Mouse (Mus musculus): ENCODE data around the gene Kcnh2. TPM values are rescaled to one million over a fixed set of nuclear protein-coding genes. Genes with fewer than 3 reads are reported as not detected.

The Kcnh2 gene
- 180 TPM in 2 replicates for polyA plus RNA-seq (2012; rRNA removed)

GRCm38 (mm10) chr5:24351278-24351677 lies at the start of gene Kcnh2:
Kcnh2 (minus strand) TSS chr5:24351604.

GRCm38 (mm10) chr5:24393392-24393997 lies 42.1 kb upstream of the Kcnh2 start, which contains the start of gene Abcb8:
Abcb8 (plus strand) TSS chr5:24393663.

GRCm38 (mm10) chr5:24391864-24392263 lies 40.5 kb upstream of the Kcnh2 start, which contains the start of gene Atg9b:
Atg9b (minus strand) TSS chr5:24392143.

GRCm38 (mm10) chr5:24364508-24364907 lies 13.1 kb upstream of the Kcnh2 start, which contains the start of gene Nos3:
Nos3 (plus strand) TSS chr5:24364810.

Other genes starting within 250 kb of the Kcnh2 start
- 5.9 and 7.2 TPM in 2 replicates for gene Nupl2, start 186.6 kb downstream of the Kcnh2 start, polyA plus RNA-seq (2012; rRNA removed)
- gene Nos3, start 13.2 kb upstream of the Kcnh2 start, polyA plus RNA-seq (2012; rRNA removed) = 24.5 and 26.5 TPM in 2 replicates
- 5.5 and 13.3 TPM in 2 replicates for gene Atg9b, start 40.5 kb upstream of the Kcnh2 start, polyA plus RNA-seq (2012; rRNA removed)
- 83.5 and 96.0 TPM in 2 replicates for gene Abcb8, start 42.1 kb upstream of the Kcnh2 start, polyA plus RNA-seq (2012; rRNA removed)
- 1.0 and 1.2 TPM in 2 replicates for gene Asic3, start 61.8 kb upstream of the Kcnh2 start, polyA plus RNA-seq (2012; rRNA removed)
- gene Cdk5, start 71.9 kb upstream of the Kcnh2 start, polyA plus RNA-seq (2012; rRNA removed) = 117 and 118 TPM in 2 replicates
- gene Slc4a2, start 72.2 kb upstream of the Kcnh2 start, polyA plus RNA-seq (2012; rRNA removed) = 124 and 127 TPM in 2 replicates
- 290 and 311 TPM in 2 replicates for gene Fastk, start 93.7 kb upstream of the Kcnh2 start, polyA plus RNA-seq (2012; rRNA removed)
- 68.9 and 72.3 TPM in 2 replicates for gene Tmub1, start 96.2 kb upstream of the Kcnh2 start, polyA plus RNA-seq (2012; rRNA removed)
- gene Agap3, start 100.6 kb upstream of the Kcnh2 start, polyA plus RNA-seq (2012; rRNA removed) = 143 and 150 TPM in 2 replicates
- 0.03 and 0.07 TPM in 2 replicates for gene Gbx1, start 175.6 kb upstream of the Kcnh2 start, polyA plus RNA-seq (2012; rRNA removed)
- 2.6 and 5.2 TPM in 2 replicates for gene Asb10, start 189.4 kb upstream of the Kcnh2 start, polyA plus RNA-seq (2012; rRNA removed)
- gene 4931409K22Rik, start 205.2 kb upstream of the Kcnh2 start, polyA plus RNA-seq (2012; rRNA removed) = not detected in 2 replicates
- gene Abcf2, start 225.9 kb upstream of the Kcnh2 start, polyA plus RNA-seq (2012; rRNA removed) = 77.2 and 82.0 TPM in 2 replicates
- gene Chpf2, start 235.1 kb upstream of the Kcnh2 start, polyA plus RNA-seq (2012; rRNA removed) = 52.7 and 74.0 TPM in 2 replicates

Data from ovary, adult 2 months (tissue).